Mouse (Mus musculus) adrenal gland, postnatal 25 days (tissue): ENCODE results near the gene Sae1. TPM values are rescaled to one million over a fixed set of nuclear protein-coding genes. Genes with fewer than 3 reads are reported as not detected.
"Not testable (repeated sequence)": the region's sequence is repeated elsewhere in the genome, so short reads cannot be mapped to it uniquely, and the experiment has no call there.

Experiments
- DNase-seq: peaks from one replicate; pipeline ENCODE4 v3.0.0; 2021; ENCODE audit warnings: mixed read lengths
- total RNA-seq: library from RNA; stranded (reverse); gene quantifications from 2 replicates; pipeline ENCODE4 v1.2.3, GENCODE M21; 2021

Sae1 gene
- total RNA-seq, 1 experiment from 2014 or later: 74.1 TPM

DNA sequence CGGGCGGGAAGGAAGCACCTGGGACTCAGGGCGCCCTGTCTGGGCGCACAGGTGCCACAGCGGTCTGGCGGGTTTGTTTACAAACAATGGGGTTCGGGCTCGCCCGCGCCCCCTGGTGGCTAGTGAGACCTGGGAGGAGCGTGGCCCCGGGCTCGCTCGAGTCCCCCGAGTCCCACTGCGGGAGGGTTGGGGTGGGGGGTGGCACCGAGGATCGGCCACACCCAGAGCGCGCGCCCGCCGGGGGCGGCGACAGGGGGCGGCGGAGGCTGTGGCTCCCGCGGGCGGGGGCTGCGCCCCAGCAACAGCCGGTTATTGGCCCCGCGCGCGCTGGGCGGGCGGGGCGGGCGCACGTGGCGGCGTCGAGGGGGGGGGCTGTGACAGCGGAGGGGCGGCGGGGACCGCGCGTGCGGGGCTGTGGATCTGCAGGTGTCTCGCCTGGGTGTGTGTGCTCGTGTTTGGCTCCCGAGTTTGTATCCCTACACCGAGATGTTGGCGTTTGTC lies 77.5 kb downstream of the Sae1 start:
- peak; percentile 87 for DNase-seq

DNA sequence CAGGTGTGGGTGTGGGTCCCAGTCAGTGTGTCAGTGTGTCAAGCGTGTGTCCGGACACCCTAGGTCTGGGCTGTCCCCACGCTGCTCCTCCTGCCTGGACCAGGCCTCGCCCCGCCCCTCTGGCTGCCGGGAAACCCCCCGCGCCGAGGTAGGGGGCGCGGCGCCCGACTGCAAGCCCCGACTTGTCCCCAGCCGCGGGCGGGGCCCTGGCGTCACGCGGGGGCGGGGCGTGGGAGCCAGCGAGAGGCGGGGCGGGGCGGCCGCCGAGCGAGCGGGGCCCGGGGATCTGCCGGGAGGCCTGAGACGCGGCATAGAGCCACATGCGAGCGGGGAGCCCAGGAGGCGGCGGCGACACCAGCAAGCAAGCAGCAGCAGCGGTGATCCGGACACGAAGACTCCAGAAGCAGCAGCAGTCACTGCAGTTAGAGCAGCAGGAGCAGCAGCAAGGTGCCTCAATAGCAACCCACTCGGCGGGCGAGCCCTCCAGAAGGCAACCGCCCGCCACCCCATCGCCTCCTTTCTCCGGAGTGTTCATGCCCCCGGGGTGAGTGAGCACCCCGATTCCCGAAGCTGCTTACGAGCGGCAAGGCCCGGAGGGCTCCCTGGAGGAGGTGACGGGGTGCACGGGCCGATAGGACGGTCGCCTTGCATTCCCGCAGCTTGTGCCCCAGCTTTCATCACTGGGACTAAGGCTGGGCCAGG lies 78.1 kb downstream of the Sae1 start:
- peak; percentile 95 for DNase-seq

GRCm38 (mm10) chr7:16308555-16309317 lies 78.9 kb downstream of the Sae1 start:
- DNase-seq: no peak

DNA sequence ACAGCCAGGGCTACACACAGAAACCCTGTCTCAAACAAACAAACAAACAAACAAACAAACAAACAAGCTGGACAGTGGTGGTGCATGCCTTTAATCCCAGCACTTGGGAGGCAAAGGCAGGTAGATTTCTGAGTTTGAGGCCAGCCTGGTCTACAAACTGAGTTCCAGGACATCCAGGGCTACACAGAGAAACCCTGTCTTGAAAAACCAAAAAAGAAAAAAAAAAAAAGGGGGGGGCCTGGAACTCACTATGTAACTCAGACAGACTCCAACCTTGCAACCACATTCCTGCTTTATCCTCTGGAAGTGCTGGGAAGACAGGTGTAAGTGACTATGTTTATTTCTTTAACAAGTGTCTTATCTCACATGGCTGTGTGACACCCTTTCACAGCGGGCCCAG lies 79.5 kb downstream of the Sae1 start, which contains the start of gene Bbc3:
Gene Bbc3 (plus strand): TSS at position 301 of the 400 bp plus-strand sequence.
- DNase-seq: not testable (repeated sequence)

DNA sequence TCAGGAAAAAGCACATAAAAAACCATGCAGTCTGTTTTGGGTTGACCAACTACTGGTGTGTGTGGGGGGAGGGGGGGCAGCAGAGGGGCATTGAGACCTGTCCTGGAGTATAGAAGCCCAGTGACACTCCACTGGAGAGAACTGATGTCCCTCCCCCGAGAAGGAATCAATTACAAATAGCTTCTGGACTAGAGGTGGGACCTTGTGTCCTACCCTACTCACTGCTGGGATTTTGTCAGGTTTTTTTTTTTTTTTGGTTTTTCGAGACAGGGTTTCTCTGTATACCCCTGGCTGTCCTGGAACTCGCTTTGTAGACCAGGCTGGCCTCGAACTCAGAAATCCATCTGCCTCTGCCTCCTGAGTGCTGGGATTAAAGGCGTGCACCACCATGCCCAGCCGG lies 80.5 kb downstream of the Sae1 start:
- DNase-seq: not testable (repeated sequence)

GRCm38 (mm10) chr7:16299419-16300035 lies 88.1 kb downstream of the Sae1 start:
- peak; percentile 97 for DNase-seq

GRCm38 (mm10) chr7:16298927-16299326 lies 88.7 kb downstream of the Sae1 start:
- no peak for DNase-seq

GRCm38 (mm10) chr7:16297616-16298015 lies 90.0 kb downstream of the Sae1 start:
- no peak for DNase-seq

GRCm38 (mm10) chr7:16296766-16297390 lies 90.7 kb downstream of the Sae1 start:
- DNase-seq: peak; percentile 92

DNA sequence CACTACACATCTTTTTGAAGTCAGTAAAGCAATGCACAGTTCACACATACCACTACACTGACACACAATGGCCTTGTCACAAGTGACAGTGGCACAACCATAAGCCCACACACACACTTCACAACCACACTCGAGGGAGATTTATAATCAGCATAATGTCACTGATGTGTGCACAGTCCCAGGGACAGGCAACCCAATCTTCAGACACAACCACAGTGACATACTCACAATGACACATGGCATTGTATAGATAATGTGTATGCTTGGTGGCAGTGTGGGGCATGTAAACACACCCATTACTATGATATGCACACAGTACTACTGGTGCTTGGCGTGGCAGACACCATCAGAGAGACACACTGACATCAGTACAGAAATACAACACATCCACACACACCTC lies 91.5 kb downstream of the Sae1 start:
- DNase-seq: no peak

GRCm38 (mm10) chr7:16295321-16295900 lies 92.2 kb downstream of the Sae1 start:
- peak; percentile 85 for DNase-seq

DNA sequence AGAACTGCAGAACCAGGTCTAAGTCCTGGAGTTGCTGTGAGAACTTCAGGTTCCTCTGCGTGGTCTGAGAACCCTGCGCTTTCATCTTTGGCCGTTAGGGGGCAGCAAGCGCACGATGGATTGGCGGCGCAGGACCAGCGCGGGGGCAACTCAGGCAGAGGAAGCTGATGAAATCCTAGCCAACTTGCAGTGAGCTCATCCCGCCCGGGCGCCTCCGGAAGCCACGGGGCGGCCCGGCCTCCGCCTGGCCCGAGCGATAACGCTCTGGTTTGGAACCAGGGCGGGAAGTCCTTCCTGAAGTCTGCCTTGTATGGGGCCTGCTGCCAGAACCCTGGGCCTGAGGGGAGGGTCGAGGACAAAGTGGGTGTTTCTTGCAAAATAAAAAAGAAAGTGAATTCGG lies 92.8 kb downstream of the Sae1 start:
- peak; percentile 94 for DNase-seq

DNA sequence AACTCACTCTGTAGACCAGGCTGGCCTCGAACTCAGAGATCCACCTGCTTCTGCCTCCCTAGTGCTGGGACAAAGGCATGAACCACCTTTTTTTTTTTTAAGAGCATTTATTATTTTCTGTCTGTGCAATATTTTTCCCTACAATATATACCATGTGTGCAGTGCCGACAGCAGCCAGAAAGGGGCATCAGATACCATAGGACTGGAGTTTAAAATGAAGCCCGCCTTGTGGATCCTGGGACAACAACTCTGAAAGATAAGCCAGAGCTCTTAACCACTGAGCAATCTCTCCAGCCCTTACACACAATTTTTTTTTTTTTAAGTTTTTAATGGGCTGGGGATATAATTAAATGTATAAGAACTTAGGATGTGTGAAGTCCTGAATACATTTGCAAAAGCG lies 93.3 kb downstream of the Sae1 start:
- DNase-seq: no peak

- no peak for DNase-seq
Measured at GRCm38 (mm10) chr7:16287791-16288190, 99.8 kb downstream of the Sae1 start.

DNA sequence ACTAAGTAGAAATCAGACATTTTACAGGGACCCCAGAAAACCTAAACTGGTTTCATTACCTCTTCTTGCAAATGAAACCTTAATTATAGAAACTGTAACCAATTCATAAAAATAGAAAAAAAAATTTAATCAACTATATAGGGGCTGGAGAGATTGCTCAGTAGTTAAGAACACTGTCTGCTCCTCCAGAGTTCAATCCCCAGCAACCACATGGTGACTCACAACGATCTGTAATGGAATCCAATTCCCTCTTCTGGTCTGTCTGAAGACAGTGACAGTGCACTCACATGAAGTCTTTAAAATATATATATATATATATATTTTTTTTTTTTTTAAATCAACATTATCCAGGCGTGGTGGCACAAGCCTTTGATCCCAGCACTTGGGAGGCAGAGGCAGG lies 100.6 kb downstream of the Sae1 start:
- DNase-seq: no peak

- DNase-seq: peak; percentile 100
Measured at GRCm38 (mm10) chr7:16286026-16286961, 101.3 kb downstream of the Sae1 start, which contains the start of gene Ccdc9. Ccdc9 (minus strand) TSS chr7:16286795.

DNA sequence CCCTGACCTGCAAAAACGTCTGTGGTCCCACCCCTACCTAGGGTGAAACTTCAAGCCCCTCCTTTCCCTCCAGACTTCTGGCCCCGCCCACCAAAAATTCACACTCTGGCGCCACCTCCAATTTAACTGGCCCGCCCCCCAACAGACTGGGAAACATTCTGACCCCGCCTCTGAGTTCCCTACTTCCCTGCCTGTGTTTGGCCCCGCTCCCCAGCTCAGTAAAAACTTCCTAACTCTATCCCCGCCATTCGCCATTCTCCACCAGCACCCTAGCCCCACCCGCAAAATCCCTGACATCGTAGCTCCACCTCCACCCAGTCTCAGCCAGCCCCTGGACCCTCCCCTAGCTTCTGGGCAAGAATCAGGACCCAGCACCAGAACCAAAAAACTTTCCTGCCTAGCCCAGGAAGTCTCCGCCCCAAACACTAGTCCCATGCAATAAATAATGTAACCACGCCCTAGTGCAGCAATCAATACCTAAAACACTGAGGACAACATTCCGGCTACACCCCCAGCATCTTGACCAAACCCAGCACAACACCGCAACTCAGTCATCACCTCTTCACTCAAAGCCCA lies 102.1 kb downstream of the Sae1 start:
- DNase-seq: peak; percentile 54

GRCm38 (mm10) chr7:16284904-16285303 lies 102.7 kb downstream of the Sae1 start:
- DNase-seq: no peak

- DNase-seq: no peak
Measured at GRCm38 (mm10) chr7:16284001-16284400, 103.6 kb downstream of the Sae1 start.

GRCm38 (mm10) chr7:16282334-16282733 lies 105.3 kb downstream of the Sae1 start:
- DNase-seq: no peak
